Mouse (Mus musculus) erythroblast, embryonic 14.5 days (primary cell): Measurements from ENCODE around the gene Mfsd7a.

ENCODE experiments used
- GATA1 ChIP-seq: IDR thresholded peaks from 2 replicates; pipeline ENCODE4 v1.6.1; 2012; ENCODE audit warnings: low read length, inconsistent platforms, mixed read lengths
- TAL1 ChIP-seq: IDR thresholded peaks from 3 replicates; pipeline ENCODE4 v1.6.1; 2012; ENCODE audit warnings: low read length, inconsistent platforms, mixed read lengths

DNA sequence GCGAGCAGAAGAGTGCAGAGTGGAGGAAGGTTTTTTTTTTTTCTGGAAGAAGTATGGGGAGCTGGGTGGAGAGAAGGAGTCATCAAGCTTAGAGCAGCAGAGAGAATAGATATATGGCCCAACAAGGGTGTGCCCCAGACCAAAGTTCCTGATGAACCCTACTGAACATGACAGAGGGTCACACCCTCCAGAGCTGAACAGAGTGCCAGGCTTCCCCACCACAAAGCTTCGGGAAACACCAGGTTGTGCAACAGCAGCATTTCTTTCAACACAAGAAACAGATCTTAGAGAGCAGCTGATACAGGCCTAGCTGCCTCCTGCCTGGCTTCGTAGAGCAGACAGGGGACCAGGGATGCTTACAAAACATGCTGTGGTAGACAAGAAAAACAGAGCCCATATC lies 1.7 kb downstream of the Mfsd7a start:
- no peak for TF ChIP-seq TAL1
- TF ChIP-seq GATA1 = no peak
